Mouse (Mus musculus) thymus, postnatal 36 days (tissue): ENCODE measurements around the gene Slc5a5.

Experiments used
- DNase-seq, 2 experiments: peaks; one replicate each; pipeline ENCODE4 v3.0.0; 2022; ENCODE audit warnings: mixed read lengths in 2 of 2

Gene Slc5a5

GRCm38 (mm10) chr8:70852595-70853231 is 39.8 kb downstream of the Slc5a5 start:
- no peak for DNase-seq

- DNase-seq: no peak
Observed at GRCm38 (mm10) chr8:70851837-70852236, 40.7 kb downstream of the Slc5a5 start.

- DNase-seq: no peak
Observed at GRCm38 (mm10) chr8:70850947-70851346, 41.6 kb downstream of the Slc5a5 start.

GRCm38 (mm10) chr8:70850132-70850845 is 42.3 kb downstream of the Slc5a5 start:
- no peak for DNase-seq

GRCm38 (mm10) chr8:70849333-70849990 is 43.1 kb downstream of the Slc5a5 start:
- no peak for DNase-seq

- peak; percentile 56 to 63 for DNase-seq
Observed at GRCm38 (mm10) chr8:70846371-70847154, 46.0 kb downstream of the Slc5a5 start.

GRCm38 (mm10) chr8:70845108-70845507 is 47.4 kb downstream of the Slc5a5 start:
- no peak for DNase-seq

GRCm38 (mm10) chr8:70844523-70844922 is 48.0 kb downstream of the Slc5a5 start:
- DNase-seq: peak; percentile 85 to 88

GRCm38 (mm10) chr8:70843941-70844340 is 48.6 kb downstream of the Slc5a5 start:
- no peak for DNase-seq

GRCm38 (mm10) chr8:70843214-70843773 is 49.3 kb downstream of the Slc5a5 start:
- no peak for DNase-seq

- no peak for DNase-seq
Observed at GRCm38 (mm10) chr8:70842484-70842883, 50.1 kb downstream of the Slc5a5 start.

GRCm38 (mm10) chr8:70841147-70842072 is 51.1 kb downstream of the Slc5a5 start:
- DNase-seq: peak; percentile 87 to 93

- DNase-seq: peak in 1 of 2 experiments; percentile 40
Observed at GRCm38 (mm10) chr8:70840590-70840989, 52.0 kb downstream of the Slc5a5 start.

GRCm38 (mm10) chr8:70839408-70840351 is 52.9 kb downstream of the Slc5a5 start, which contains the start of gene Arrdc2:
Arrdc2 (minus strand) TSS chr8:70839720.
- peak; percentile 97 to 100 for DNase-seq

- DNase-seq: no peak
Observed at GRCm38 (mm10) chr8:70838654-70839407, 53.7 kb downstream of the Slc5a5 start.

GRCm38 (mm10) chr8:70836666-70837065 is 55.9 kb downstream of the Slc5a5 start:
- no peak for DNase-seq

- DNase-seq: no peak
Observed at GRCm38 (mm10) chr8:70834071-70834470, 58.5 kb downstream of the Slc5a5 start.

GRCm38 (mm10) chr8:70833520-70833919 is 59.0 kb downstream of the Slc5a5 start:
- DNase-seq: no peak

GRCm38 (mm10) chr8:70833018-70833482 is 59.5 kb downstream of the Slc5a5 start:
- DNase-seq: peak; percentile 49 to 55
